Mouse (Mus musculus) testis, postnatal 14 days (tissue): ENCODE results near the gene Fbxw9.
"Not testable (repeated sequence)": the region's sequence is repeated elsewhere in the genome, so short reads cannot be mapped to it uniquely, and the experiment has no call there.

Source experiments
- DNase-seq: peaks from one replicate; pipeline ENCODE4 v3.0.0; 2021; ENCODE audit warnings: low spot score

Fbxw9 gene

DNA sequence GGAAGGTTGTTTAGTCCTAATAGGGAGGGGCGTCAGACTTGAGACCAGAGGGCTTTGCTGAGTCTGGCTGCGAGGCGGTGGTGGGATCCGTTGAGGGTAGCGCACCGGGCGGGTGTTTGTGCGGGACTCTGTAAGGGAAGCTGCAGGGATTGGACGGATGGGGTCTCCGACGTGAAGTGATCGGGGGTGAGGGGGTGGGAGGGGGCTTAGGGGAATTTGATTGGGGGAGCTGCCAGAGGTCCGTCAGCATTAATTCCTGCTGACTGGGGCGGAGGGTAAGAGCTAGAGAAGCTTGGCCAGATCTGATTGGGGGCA is 22.5 kb upstream of the Fbxw9 start:
- DNase-seq = no peak

DNA sequence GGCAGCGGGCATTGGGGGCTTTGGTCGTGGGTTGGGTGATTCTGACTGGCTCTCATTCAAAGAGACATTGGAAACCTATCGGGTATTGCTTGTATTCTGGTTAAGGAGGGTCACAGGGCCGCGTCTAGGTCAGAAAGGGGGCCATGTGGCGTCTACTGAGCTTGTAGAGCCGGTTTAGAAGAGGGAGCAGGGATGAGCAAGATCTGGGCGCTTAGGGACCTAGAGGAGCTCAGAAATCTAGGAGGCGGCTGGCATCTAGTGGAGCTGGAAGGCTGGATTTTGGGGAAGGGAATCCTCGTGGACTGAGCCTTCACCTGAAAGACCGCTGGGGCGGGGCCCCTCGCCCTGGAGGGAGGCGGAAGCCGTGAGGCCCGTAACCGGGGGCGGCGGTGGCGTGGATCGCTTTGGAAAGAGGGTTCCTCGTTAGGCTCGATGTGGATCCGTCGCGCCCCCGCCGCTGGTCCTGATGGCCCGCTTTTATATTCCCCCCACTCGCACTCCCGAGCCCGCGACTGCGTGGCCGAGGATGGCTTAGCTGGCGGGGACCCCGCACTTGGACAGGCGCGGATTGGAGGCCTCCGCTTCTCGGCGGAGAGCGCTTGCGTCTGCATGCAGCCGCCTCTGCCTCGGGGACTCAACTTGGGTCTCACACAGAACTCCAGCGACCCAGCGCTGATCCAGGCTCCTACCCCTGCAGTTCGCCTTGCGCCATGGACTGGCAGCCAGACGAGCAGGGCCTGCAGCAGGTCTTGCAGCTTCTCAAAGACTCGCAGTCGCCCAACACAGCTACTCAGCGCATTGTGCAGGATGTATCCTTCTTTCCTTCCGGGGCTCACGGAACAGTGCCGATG is 21.9 kb upstream of the Fbxw9 start:
- peak; percentile 54 for DNase-seq

DNA sequence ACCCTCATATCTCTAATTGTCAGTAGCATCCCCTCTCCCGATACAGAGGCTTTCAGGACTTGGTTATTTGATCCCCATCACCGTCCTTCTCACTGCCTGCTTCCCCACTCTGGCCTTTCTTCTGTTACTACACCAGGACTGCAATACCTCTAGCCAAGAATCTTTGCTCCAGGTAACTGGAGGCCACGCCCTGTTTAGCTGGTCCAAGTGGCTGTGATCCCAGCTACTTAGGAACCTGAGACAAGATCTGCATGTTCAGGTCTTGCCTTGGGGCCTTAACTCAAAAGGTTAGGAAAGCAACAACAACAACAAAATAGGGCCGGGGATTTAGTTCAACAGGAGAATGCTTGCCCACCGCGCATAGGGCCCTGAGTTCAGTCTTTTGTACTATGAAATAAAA is 16.2 kb upstream of the Fbxw9 start:
- DNase-seq = no peak

DNA sequence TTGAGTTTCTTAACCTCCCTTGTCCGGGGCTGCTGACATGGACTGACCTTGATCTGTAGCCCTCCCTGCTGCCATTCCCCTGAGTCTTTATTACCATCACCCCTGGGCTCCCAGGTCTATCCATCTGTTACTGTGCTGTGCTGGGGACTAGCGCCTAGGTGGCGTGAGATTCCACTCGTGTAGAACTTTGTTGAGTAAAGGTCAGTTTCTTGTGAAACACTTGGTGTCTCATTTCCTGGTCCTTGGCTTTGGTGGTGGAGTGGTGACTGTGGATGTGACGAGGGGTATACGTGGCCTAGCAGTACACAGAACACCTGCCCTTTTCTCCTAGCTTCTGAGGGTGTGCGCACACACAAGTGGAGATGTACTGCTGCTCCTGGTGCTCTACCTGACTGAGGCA is 2.5 kb upstream of the Fbxw9 start:
- no peak for DNase-seq

DNA sequence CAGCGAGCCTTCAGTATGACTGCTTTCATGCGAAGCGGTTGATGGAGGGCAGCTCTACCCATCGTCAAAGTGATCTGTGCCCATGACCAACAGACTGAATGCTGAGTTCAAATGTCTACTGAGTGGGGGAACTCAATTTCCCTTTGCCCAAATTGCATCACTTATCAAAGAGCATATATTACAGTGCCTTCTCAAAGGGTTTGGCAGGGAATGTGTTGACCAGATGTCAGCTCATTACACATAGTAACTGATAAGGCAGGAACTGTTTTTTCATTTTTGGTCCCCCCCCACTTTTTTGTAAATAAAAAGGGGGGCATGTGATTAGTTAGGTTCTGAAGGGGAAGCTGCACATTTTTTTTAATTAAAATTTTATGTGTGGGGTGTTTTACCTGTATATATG is 2.7 kb downstream of the Fbxw9 start:
- no peak for DNase-seq

DNA sequence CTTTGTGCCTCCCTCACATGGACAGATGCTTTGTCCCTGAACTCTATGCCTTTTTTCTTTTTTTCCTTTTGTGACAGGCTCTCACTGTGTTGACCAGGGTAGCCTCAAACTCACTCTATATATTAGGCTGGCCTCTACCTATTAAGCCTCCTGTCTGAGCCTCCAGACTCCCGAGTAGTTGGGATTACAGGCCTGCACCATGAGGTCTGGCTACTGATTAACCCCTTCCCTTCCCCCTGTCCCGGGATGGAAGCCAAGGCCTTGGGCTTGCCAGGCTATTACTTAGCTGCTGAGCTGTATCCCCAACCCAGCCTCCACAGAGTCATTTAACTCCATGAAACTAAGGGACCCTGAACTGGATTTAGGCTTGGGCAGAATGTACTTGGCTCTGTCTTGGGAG is 5.4 kb downstream of the Fbxw9 start:
- no peak for DNase-seq

DNA sequence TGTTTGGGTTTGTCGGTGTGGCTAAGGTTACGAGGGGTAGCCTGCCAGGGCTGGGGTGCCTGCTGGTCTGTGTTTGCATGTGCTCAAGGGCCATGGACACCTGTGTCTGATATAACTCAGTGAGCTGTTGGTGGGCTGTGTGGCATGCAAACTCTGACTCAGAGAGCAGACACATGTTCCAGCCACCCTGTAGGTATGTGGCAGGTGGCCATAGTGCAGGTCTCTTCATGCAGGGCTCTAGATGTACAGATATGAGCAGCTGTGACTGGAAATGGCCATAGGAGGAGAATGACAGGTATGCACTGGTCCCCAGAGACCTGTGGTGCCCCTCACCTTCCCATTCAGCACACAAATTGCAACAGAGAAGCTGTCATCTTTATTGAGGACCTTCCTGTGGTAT is 7.3 kb downstream of the Fbxw9 start:
- DNase-seq = no peak

DNA sequence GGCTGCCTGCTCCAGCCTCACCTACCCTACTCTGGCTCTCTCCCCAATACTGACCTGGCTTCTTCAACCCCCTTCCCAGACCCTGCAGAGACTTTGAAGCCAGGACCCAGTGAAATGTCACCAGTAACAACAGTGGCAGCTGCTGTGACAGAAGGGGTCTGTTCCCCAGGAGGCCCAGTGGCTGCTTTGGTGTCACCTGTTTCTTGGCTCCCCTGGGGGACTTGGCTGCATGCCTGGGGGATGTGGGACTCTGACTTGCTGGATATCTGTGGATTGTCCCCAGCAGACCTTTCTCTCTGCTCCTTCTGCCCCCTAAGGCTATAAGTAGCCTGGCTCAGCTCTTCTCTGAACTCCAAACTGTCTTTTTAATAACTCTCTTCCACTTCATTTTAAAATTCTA is 8.1 kb downstream of the Fbxw9 start, which contains the start of gene Gm5741:
Gene Gm5741 (minus strand): TSS at position 1 of the 400 bp plus-strand sequence.
- no peak for DNase-seq

DNA sequence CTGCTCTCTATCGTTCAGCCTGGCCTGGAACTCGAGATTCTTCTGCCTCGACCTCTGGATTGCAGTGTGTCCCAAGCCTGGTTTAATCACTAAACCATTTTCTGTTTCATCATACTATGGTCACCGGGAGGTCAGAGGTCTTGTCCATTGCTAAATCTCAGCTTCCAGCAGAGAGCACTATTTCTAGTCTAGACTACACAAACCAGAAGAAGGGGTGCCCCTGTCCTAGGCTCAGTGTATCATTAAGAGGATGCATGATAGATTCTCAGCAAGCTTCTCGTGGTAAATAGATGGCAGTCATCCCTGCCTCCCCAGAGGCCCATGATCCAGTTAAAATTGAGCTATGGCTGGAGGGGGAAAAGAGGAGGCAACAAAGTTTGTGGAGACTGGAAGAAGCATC is 11.2 kb downstream of the Fbxw9 start:
- DNase-seq = no peak

DNA sequence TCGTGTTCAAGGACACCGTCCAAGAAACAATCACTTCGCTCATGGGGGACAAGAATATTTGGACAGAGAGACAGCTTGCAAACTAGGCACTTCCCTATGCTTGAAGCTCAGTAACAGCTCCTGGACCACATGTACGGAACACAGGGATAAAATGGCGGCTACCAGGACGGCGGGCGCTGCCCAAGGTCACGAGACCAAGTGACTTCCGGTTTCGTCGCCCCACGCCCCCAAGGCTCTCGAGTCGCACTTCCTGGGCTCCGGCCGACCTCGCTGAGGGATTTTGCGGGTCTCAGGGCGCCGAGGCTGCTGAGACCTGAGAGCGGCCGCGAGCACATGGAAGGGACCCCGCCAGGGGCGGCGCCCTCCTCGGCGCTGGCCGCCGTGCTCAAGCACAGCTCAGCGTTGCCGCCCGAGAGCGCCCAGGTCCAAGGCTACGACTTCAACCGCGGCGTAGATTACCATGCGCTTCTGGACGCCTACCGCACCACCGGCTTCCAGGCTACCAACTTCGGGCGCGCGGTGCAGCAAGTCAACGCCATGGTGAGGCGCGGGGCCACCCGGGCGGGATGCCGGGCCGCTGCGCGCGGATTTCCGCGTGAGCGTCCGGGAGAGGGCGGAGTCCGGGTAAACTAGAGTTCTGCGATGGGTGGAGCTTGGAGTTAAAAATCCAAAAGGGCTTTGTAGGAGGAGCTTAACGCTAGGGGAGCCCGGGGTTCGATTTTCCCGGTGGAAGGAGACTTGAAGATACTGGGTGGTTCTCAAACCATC is 11.8 kb downstream of the Fbxw9 start, which contains the start of gene Dhps:
Gene Dhps (plus strand): TSS at position 244 of the 768 bp plus-strand sequence.
- peak; percentile 93 for DNase-seq

DNA sequence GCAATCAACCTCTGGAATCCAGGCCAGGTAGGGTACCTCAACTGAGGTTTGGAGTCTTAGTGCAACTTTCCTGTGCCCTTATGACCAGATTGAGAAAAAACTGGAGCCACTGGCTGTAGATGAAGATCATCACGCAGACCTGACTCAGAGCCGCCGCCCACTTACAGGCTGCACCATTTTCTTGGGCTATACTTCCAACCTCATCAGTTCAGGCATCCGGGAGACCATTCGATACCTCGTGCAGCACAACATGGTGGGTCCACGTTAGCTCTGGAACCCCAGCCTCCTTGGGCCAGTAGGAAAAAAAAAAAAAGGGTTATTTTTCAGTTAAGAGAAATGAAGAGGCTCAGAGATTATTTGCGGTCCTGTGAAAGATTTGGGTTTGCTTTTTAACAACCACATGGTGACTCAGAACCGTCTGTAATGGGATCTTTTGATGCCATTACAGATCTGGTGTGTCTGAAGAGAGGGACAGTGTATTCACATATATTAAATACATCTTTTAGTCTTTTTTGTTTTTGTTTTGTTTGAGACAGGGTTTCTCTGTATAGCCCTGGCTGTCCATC is 12.6 kb downstream of the Fbxw9 start:
- DNase-seq = no peak

DNA sequence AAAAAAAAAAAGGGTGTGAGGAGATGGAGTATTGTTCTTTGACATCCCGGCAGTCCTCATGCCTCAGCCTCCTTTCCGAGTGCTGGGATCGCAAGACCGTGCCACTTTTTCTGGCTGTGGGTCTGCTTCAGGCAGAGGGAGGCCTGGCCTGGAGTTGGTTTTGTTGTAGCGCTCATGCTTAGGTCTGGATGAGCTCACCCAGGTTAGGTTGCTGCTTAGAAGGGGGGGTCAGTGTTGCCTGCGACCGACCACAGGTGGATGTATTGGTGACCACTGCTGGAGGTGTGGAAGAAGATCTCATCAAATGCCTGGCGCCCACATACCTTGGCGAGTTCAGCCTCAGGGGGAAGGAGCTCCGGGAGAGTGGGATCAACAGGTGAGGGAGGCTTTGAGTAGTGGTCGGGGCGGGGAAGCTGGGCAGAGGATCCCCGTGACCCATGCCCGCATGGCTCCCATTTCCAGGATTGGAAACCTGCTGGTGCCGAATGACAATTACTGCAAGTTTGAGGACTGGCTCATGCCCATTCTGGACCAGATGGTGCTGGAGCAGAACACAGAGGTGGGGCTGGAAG is 13.3 kb downstream of the Fbxw9 start:
- no peak for DNase-seq

DNA sequence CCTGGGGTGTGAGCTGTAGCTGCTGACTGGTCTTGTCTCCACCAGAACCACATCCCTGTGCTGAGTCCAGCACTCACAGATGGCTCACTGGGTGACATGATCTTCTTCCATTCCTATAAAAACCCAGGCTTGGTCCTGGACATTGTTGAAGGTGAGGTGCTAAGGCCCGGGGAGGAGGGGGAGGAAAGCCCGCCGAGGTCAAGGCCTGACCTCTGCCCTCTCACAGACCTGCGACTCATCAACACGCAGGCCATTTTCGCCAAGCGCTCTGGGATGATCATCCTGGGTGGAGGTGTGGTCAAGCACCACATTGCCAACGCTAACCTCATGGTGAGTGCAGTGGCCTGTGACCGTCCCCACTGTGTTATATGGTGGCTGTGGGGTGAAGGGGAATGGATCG is 14.3 kb downstream of the Fbxw9 start:
- DNase-seq = no peak

DNA sequence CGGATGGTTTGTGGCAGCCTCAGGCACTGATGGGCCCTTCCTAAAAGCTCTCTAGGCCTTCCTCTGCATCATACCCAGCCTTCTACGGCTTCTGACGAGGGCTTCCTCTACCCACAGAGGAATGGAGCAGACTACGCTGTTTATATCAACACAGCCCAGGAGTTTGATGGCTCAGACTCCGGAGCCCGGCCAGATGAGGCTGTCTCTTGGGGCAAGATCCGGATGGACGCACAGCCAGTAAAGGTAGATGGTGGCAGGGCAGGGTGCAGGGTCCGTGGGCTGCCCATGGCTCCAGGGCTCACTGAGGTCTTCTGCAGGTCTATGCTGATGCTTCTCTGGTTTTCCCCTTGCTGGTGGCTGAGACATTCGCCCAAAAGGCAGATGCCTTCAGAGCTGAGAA is 14.8 kb downstream of the Fbxw9 start:
- DNase-seq = no peak

DNA sequence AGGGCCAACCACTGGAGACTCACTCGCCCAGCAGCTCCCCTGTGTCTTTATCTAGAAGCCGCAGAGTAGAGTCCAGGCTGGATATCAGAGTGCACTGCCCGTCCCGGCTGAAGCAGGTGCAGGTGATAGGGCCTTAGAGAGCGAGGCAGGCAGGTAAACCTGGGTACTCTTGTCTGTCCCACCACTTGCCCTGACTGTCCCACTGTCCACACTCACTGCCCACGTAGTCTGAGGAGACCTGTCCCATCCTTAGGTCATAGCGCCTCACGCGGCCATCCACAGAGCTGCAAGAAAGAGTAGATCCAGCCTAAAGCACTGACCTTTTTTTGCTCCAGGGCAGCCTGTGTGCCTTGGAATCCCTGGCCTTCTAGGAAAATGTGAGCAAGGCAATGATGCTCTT is 16.1 kb downstream of the Fbxw9 start:
- no peak for DNase-seq

DNA sequence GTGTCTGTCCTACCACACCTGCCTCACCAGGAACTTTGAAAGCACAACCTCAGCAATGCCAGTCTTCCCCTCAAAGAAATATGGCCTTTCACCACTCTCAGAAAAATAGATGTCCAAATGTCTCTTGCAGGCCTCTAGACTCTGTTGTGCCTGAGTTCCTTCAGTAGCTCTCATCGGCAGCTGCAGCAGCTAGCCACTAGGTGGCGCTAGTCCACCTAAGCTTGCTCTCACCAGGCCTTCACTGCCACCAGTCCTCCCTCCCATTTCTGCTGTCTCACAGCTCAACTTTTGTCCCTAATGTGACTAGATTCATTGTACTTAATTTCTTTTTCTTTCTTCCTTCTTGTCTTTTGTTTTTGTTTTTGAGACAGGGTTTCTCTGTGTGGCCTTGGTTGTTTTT is 17.1 kb downstream of the Fbxw9 start:
- DNase-seq = peak; percentile 76

DNA sequence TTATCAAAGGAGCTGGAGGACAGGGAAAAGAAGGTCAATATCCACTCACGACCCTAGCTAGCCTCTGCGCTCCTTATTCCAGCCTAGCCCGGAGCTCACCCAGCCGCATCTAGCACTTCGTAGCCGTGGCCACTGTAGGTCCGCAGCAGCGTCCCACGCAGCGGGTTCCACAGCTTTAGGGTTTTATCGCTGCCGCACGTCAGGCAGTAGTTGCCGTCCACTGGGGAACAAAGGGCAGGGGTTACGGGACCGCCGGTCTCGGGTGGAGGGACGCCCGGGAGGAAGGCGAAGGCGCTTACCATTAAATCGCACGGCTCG is 20.3 kb downstream of the Fbxw9 start:
- DNase-seq = no peak

DNA sequence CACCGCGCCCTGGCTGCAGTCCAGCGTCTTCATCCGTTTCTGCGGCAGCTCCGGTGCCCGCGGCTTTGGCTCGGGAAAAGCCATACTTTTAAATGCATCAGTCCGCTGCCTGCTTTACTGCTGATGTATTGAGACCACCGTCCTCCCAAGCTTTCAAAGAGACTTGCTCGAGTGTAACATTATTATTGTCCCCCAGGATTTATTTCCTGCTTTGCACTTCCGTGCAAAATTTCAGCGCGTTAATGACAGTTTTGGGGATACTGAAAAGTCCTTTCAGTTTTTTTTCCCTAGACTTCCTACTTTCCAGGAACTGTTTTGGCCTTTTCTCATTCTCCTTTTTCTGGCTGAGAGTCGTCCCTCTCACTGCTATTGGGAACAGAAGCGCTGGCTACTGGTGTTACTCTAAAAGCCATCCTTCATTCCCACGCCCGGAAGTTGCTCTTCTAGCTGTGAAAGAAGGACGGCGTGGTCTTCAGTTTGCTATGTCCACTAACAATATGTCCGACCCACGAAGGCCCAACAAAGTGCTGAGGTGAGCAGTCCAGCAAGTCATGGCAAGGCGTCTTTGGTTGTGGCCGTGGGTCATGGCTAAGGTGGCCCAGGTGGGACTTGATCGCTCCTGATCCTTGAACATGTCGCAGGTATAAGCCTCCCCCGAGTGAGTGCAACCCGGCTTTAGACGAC is 20.8 kb downstream of the Fbxw9 start, which contains the start of gene Wdr83os:
Gene Wdr83os (plus strand): TSS at position 209 of the 684 bp plus-strand sequence.
- DNase-seq = peak; percentile 68

DNA sequence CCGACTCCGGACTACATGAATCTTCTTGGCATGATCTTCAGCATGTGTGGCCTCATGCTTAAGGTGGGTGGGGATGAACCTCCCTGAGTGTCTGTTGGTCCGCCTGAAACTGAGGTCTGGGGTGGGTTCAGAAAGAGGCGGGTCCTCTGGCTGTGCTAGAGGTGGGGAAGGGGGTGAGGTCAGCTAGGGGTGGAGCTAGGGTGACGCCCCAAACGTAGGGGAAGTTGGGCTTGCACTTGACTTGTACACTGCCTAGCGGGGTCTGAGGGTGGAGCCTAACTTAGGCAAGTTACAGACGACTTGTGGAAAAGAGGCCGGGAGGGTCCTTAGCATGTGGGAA is 21.3 kb downstream of the Fbxw9 start, which contains the start of gene Wdr83:
Gene Wdr83 (minus strand): TSS at position 91 of the 340 bp plus-strand sequence.
- DNase-seq = peak; percentile 52

DNA sequence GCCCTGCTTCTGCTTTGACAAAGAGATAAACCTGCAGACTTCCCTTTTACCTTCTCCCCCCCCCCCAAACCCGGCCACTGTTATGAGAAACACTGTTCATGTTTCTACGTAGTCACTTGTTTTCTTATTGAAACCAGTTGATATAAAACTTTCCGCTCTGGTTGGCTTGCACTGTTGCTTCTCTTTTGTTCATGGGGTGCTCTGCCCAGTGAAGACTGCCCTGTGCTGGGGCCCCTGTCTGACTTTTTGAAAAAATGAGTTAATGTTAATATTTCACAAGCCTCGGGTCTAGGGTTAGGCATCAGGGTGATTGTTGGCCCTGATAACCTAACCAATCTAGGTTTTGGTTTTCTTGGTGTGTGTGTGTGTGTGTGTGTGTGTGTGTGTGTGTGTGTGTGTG is 22.3 kb downstream of the Fbxw9 start:
- not testable (repeated sequence) for DNase-seq

DNA sequence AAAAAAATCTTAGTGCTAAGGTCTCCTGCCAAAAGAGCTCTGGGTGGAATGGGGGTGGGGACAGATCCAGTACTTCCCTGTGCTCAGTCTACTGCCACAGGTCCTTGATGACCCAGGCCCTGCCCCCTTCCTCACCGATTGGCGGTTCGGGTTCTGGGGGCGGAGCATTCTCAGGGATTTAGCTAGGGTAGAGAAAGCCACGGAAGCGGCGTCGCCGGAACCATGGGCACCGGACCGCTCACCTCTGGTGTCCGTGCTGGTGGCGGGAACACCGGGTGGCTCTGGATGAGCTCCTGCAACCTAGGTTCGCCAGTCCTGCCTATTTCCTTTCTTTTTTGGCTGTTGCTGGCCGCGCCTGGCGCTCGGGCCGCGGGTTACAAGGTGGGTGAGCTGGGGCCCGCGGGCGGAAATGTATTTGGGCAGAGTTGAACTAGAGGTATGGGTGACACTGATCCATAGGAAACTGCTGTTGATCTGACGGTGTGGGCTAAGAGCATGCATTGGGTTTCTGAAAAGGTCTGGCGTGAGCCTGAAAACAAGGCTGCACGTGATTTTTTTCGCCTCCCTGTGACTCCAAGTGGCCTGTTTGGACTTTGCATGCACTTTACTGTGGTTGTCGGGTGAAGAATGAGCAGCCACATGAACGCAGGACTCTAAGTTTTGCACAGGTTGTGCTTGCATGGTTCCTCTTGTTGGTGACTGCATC is 23.4 kb downstream of the Fbxw9 start, which contains the start of gene Man2b1:
Gene Man2b1 (plus strand): TSS at position 163 of the 706 bp plus-strand sequence.
- DNase-seq = peak; percentile 86
